Mouse (Mus musculus): ENCODE measurements around the gene Saal1.

DNA sequence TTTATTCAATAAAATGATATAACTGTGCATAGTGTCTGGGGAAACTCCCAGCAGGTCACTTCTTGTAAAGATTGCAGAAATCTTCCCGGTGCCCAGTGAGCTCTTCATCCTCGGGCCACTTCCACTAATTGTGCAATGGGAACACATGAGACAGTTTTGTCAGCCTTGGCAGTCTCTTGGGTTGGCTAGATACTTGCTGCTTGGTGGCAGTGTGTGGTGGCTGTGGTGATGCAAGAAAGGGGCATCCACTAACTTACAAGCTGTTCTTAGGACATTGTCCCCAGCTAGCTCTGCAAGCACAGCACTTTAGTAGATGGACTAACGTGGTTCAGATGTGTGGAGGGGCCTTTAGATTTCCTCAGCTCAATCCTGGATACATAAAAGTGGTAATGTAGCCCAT lies 35.3 kb upstream of the Saal1 start:
- TF ChIP-seq POLR2A (IDR thresholded peaks at IDR 0.05; ENCODE audit: insufficient read length, low read depth) (no peak), MYOG (IDR thresholded peaks at IDR 0.05; ENCODE audit: control insufficient read depth in 1 of 3, insufficient read depth in 1 of 3, insufficient read length in 2 of 3, low read depth in 2 of 3) (no peak), POLR2AphosphoS2 (IDR thresholded peaks at IDR 0.05; ENCODE audit: insufficient read length, low read depth) (no peak)
